Mouse (Mus musculus) liver, embryonic 14.5 days (tissue): Measurements from ENCODE around the gene Cenpt. TPM values are rescaled to one million over a fixed set of nuclear protein-coding genes. Genes with fewer than 3 reads are reported as not detected.

Experiments
- ATAC-seq: fragments of 200-750 bp; cut with Nextera tagmentation; 2 replicates; pipeline ENCODE4 v1.8.0; 2017; ENCODE audit warnings: moderate number of reproducible peaks, mild to moderate bottlenecking, moderate library complexity; ENCODE audit not compliant: insufficient read depth
- DNase-seq, 3 experiments: peaks; one replicate each; pipeline ENCODE4 v3.0.0-alpha.2; 2012 to 2013; ENCODE audit warnings: low read depth in 3 of 3, low spot score in 3 of 3
- H3K27ac ChIP-seq: fragments of 300-500 bp; sonication (generic); 2 replicates; pipeline ENCODE4 v1.5.1; 2014; ENCODE audit warnings: moderate library complexity, mild to moderate bottlenecking, control low read depth, inconsistent platforms
- H3K27me3 ChIP-seq: fragments of 300-500 bp; sonication (generic); 2 replicates; pipeline ENCODE4 v1.6.1; 2014; ENCODE audit warnings: mild to moderate bottlenecking, low read length, moderate library complexity; ENCODE audit not compliant: control insufficient read depth, insufficient read depth
- H3K36me3 ChIP-seq: fragments of 300-500 bp; sonication (generic); replicated peaks from 2 replicates; pipeline ENCODE4 v1.6.1; 2014; ENCODE audit warnings: low read depth; ENCODE audit not compliant: control insufficient read depth, insufficient read depth
- H3K4me1 ChIP-seq, 2 experiments: fragments of 200-500 bp in 1 of 2; fragments of 300-500 bp in 1 of 2; sonication (generic) in 1 of 2; replicated peaks; 2 replicates each; pipeline ENCODE4 v1.6.1; 2012 to 2014; ENCODE audit warnings: antibody characterized with exemption in 1 of 2, inconsistent platforms in 1 of 2, low read length in 1 of 2; ENCODE audit not compliant: control insufficient read depth in 2 of 2, insufficient read depth in 2 of 2
- H3K4me2 ChIP-seq: fragments of 300-500 bp; sonication (generic); 2 replicates; pipeline ENCODE4 v1.6.1; 2014; ENCODE audit warnings: low read depth, mild to moderate bottlenecking, control low read depth, moderate library complexity
- H3K4me3 ChIP-seq, 2 experiments: fragments of 200-500 bp in 1 of 2; fragments of 300-500 bp in 1 of 2; sonication (generic) in 1 of 2; 2 replicates each; pipeline ENCODE4 v1.5.1; 2012 to 2014; ENCODE audit warnings: low read depth in 2 of 2, low read length in 2 of 2, mild to moderate bottlenecking in 2 of 2, control low read depth in 1 of 2, inconsistent platforms in 1 of 2, moderate library complexity in 1 of 2; ENCODE audit not compliant: insufficient read depth in 1 of 2
- H3K9ac ChIP-seq: fragments of 300-500 bp; sonication (generic); replicated peaks from 2 replicates; pipeline ENCODE4 v1.6.1; 2014; ENCODE audit warnings: mild to moderate bottlenecking, control low read depth, moderate library complexity
- H3K9me3 ChIP-seq: fragments of 300-500 bp; sonication (generic); 2 replicates; pipeline ENCODE4 v1.6.1; 2016; ENCODE audit warnings: low read length, mixed read lengths; ENCODE audit not compliant: control insufficient read depth
- CTCF ChIP-seq: IDR thresholded peaks from 2 replicates; pipeline ENCODE4 v1.5.1; 2016; ENCODE audit warnings: antibody characterized with exemption, low read depth, control low read depth
- EP300 ChIP-seq: IDR thresholded peaks from 2 replicates; pipeline ENCODE4 v1.6.1; 2016; ENCODE audit warnings: antibody characterized with exemption, low read depth
- WGBS: fragments of 180-500 bp; shearing (Covaris S2); extraction: QIAGEN DNeasy Blood & Tissue Kit; methylation state at CpG from one replicate; pipeline ENCODE4 v1.1.7; 2014; ENCODE audit not compliant: insufficient replicate concordance; 5-methylcytosine and 5-hydroxymethylcytosine counted together
- polyA plus RNA-seq, 2 experiments: library from polyadenylated mRNA; depleted of rRNA in 1 of 2; stranded (reverse) in 1 of 2; unstranded in 1 of 2; fragments of >200 nt; fragmentation: Nextera tagmentation in 1 of 2; extraction: Ambion mirVana in 1 of 2; gene quantifications; 2 replicates each; pipeline versions ENCODE4 v1.2.1 to v1.2.3; 2012 to 2014

The Cenpt gene
- polyA plus RNA-seq (2012; rRNA removed) (24.6 and 25.4 TPM in 2 replicates), polyA plus RNA-seq (2014; fragmentation: Nextera tagmentation; extraction: Ambion mirVana) (15.0 and 18.2 TPM in 2 replicates)

DNA sequence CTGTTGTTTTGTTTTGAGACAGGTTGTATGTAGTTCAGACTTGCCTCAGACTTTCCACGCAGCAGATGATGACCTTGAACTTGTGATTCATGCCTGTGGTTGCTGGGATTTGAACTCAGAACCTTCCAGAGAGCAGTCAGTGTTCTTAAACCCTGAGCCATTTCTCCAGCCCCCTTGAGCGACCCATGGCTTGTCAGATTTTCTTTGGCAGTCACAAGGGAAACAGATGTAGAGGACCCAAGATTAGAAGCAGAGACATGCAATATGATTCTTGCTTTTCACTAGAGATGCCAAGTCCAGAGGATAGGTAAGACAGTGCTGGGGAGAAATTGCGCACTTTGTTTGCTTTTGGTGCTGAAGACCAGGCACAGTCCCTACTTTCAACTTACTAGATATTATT, at the start of gene Cenpt:
Cenpt (minus strand) TSS at position 101 of the 400 bp plus-strand sequence.
- peaks cover 26 to 29% of the 10 kb centered on the region in 2 experiments for H3K4me1 ChIP-seq
- no peaks in the 10 kb centered on the region for H3K9me3 ChIP-seq
- ATAC-seq (no peak), DNase-seq (no peak)
- peak within 1 kb of the TSS; percentile 75; the same call in 1 of the 2 replicates for H3K9ac ChIP-seq
- TF ChIP-seq EP300, result no peak
- no peak for TF ChIP-seq CTCF
- 76% methylated on average over 3 of the region's 3 CpGs for WGBS
- no peak within 1 kb of the TSS; the same call in none of the 2 replicates for H3K27ac ChIP-seq
- peak within 1 kb of the TSS in 1 of 2 experiments; percentile 69; a peak in 2 of 4 replicates for H3K4me3 ChIP-seq
- no peaks in the 10 kb centered on the region for H3K27me3 ChIP-seq
- H3K36me3 ChIP-seq, result peaks cover 8% of the 10 kb centered on the region
- peak within 1 kb of the TSS; percentile 74 for H3K4me2 ChIP-seq

DNA sequence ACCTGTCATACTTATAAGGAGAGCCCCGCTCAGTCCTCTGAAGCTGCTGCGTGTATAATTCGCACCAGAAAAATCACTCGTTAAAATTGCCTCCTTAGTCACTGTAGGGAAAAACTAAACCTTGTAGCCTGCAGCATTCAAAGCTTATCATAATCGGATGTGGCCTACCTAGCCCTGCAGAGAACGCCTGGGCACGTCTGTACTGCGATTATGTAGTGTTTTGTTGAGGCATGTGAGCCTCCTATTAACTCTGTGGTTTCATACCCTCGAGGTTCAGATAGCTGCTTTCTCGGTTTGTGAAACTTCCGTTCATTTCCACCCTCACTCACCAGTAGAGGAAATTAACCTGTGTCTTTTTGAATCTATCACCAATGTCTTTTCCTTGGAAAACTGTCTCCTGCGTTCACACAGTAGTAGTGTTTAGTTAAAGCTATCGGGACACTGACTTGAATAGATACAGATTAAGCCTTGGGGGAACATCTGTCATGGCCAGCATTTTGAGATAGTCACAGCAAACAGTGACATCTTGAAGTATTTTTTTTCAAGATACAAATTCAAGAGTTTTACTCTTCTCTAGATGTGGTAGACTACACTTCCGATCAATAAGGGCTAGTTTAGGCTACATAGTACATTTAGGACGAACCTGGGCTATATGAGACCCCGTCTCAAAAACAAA, 48.0 kb upstream of the Cenpt start:
- ATAC-seq, result peak; percentile 58

DNA sequence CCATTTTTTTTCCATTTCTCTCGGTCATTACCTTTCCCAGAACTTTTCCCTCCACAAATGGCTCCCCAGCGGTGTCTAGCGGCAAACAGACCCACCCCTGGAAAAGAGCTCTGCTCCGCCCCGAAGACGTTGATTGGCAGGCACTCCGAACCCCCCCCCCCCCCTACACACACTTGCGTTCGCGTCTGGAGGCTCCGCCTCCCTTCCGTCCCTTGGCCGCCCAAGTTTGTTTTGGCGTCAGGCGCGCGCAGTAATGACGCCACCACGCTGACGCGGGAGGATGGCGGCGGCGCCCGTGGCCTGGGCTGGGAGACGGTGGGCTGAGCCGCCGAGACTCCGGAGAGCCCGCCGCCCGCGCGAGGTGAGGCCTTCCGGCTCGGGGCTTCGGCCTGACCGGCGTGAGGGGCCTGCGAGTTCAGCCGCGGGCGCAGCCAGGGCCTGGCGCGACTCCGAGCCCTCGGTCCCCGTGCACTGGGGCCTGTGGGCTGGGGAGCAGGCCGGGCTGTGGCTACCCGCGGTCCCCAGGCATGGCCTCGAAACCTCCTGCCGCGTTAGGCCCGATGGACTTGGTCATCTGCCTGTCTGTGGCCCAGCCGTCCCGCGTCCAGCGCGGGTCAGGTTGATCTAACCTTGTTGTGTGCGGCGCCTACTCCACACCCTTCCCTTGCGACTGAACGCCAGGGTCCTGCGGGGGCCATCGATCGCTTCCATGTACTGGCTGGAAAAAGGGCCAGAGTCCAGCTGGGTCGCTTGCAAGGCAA, 47.3 kb upstream of the Cenpt start, which contains the start of gene Pskh1:
Pskh1 (plus strand) TSS at position 262 of the 761 bp plus-strand sequence.
- no peaks in the 10 kb centered on the region for H3K27me3 ChIP-seq
- H3K9ac ChIP-seq, result peak within 1 kb of the TSS; percentile 100
- TF ChIP-seq EP300 (no peak), CTCF (0 out of 2 replicates have a peak, but pooled peaks have one; percentile 17)
- peak; percentile 86 to 89 (median 87) for DNase-seq
- peak within 1 kb of the TSS; percentile 94 for H3K27ac ChIP-seq
- ATAC-seq, result peak; percentile 94
- peaks cover 8 to 12% of the 10 kb centered on the region in 2 experiments for H3K4me1 ChIP-seq
- H3K36me3 ChIP-seq, result no peaks in the 10 kb centered on the region
- no peaks in the 10 kb centered on the region for H3K9me3 ChIP-seq
- WGBS, result under 1% methylated on average over 68 of the region's 68 CpGs
- peak within 1 kb of the TSS; percentile 80 to 99 for H3K4me3 ChIP-seq
- H3K4me2 ChIP-seq, result peak within 1 kb of the TSS; percentile 85

More for the DNA sequence above, 48.0 kb upstream of the Cenpt start:
- Histone ChIP-seq H3K4me2 (peak overlapping the region; percentile 85), H3K9ac (peak overlapping the region; percentile 100), H3K9me3 (no peaks in the 10 kb centered on the region), H3K36me3 (no peaks in the 10 kb centered on the region), H3K27ac (peak overlapping the region; percentile 94), H3K27me3 (no peaks in the 10 kb centered on the region), H3K4me3 (peak overlapping the region; percentile 80 to 99), H3K4me1 (peaks cover 8 to 12% of the 10 kb centered on the region in 2 experiments)
- 10% methylated on average over 16 of the region's 16 CpGs for WGBS
- TF ChIP-seq CTCF, result no peak
- TF ChIP-seq EP300, result peak; percentile 41
- peak; percentile 41 to 53 (median 42) for DNase-seq

DNA sequence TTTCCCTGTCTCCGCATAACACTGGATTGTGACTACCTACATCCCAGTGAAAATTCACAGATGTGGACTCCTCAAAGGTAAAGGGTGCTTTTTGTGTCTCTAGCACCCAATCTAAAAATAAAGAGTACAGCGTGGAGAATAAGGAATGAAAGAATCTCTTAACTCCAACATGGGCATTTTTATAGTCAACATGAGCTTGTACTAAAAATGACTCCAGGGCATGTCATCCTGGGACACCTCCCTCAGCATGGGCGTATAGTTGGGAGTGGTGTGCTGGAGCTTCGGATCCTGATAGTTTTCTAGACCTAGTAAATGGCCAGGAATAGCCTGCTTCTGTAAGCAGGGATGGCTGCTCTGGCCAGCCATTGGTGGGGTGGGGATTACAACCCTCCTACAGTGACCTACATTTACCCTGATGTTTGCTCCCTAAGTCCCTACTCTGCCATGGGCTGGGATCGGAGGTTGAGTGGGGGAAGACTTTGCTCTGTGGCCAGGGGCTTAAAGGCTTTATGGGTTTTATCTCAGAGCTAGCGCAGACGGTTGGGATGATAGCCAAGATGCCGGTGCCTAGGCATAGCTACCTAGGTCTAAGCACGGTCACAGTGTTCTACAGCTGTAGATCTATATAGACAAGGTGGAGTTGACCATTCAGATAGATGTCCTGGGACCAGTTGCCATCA, 44.9 kb upstream of the Cenpt start:
- Histone ChIP-seq H3K4me2 (no peak overlapping the region), H3K36me3 (no peaks in the 10 kb centered on the region), H3K27ac (no peak overlapping the region), H3K4me1 (peaks cover 8 to 12% of the 10 kb centered on the region in 2 experiments), H3K9ac (no peak overlapping the region), H3K27me3 (no peaks in the 10 kb centered on the region), H3K9me3 (no peaks in the 10 kb centered on the region), H3K4me3 (no peak overlapping the region)
- ATAC-seq (no peak), DNase-seq (no peak)
- 72% methylated on average over 9 of the region's 9 CpGs for WGBS
- TF ChIP-seq EP300, result no peak
- no peak for TF ChIP-seq CTCF
